8 mouse cellular contexts compared by ENCODE assay signal in the genomic region with DNA sequence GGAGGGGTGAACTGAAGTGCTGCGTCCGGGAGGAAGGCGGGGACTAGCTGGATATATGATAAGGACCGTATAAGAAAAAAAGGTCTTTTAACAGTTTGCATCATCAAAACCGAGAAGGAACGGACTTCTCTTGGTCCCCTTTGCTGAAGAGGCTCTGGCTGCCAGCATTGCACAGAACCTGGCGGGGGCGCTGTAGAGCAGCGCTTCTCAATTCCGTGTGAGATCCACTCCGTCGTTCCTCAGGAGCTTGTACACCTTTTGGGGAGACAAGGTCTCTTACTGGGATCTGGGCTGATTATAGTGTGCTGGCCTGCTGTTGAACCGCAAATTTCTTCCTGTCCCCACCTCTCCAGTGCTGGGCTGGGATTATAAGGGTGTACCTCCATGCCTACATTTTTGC. TPM values are rescaled to one million over a fixed set of nuclear protein-coding genes. Genes with fewer than 3 reads are reported as not detected.
DNase-seq lines count a peak whose midpoint lies in the region; ATAC-seq lines count a peak whose summit lies in the region.

No protein-coding gene starts in this region.

- H3K4me3 ChIP-seq in embryonic facial prominence, embryonic 10.5 days: 0 out of 2 replicates have a peak overlapping the region, but pooled peaks have one; percentile 16

- intact Hi-C loops in left cerebral cortex, postnatal 4 days (cut with DNase I): no loop called here
- intact Hi-C loops in left cerebral cortex, postnatal 10 days (cut with DNase I): loop anchor here (10.0 kb wide), 1 partner anchor 69 kb away; no protein-coding TSS in a partner anchor

- no peaks in the 10 kb centered on the region for H3K9me3 ChIP-seq in embryonic facial prominence, embryonic 10.5 days

- H3K27me3 ChIP-seq in embryonic facial prominence, embryonic 10.5 days (replicated peaks; ENCODE audit: low read depth, poor library complexity, severe bottlenecking): 0 out of 2 replicates have a peak, but pooled peaks cover 3% of the 10 kb centered on the region

- no peak overlapping the region for H3K27ac ChIP-seq in embryonic facial prominence, embryonic 10.5 days (replicated peaks)

- H3K36me3 ChIP-seq in embryonic facial prominence, embryonic 10.5 days (replicated peaks): no peaks in the 10 kb centered on the region

- peaks cover 17% of the 10 kb centered on the region for H3K4me1 ChIP-seq in embryonic facial prominence, embryonic 10.5 days

- DNase-seq in CD4-positive, CD25-positive, alpha-beta regulatory T cell, adult 2 months (ENCODE audit: low read depth, low spot score): peak; percentile 42
- DNase-seq in left cerebral cortex, postnatal 4 days: peak; percentile 32
- no peak for DNase-seq in left cerebral cortex, postnatal 10 days (ENCODE audit: extremely low spot score in 1 of 2, low spot score in 2 of 2)
- DNase-seq in embryonic facial prominence, embryonic 10.5 days (ENCODE audit: low spot score): peak; percentile 56
- peak; percentile 41 for DNase-seq in lung, postnatal 10 days
- no peak for DNase-seq in urinary bladder, postnatal 10 days (ENCODE audit: low spot score)
- DNase-seq in frontal cortex, postnatal 10 days (ENCODE audit: low spot score in 2 of 2): no peak

- ATAC-seq in CD4-positive, CD25-positive, alpha-beta regulatory T cell, adult 4 months: no peak

- WGBS in embryonic facial prominence, embryonic 10.5 days: 30% methylated on average over 13 of the region's 13 CpGs

RNA-seq across cellular contexts. Expression of gene Muc4, which starts 20.3 kb away (rescaled TPM):
- polyA plus RNA-seq in CD4-positive, CD25-positive, alpha-beta regulatory T cell, adult 4 months (2017; shearing (Covaris generic)): not detected
- not detected for total RNA-seq in left cerebral cortex, postnatal 4 days (2021)
- total RNA-seq in left cerebral cortex, postnatal 10 days (2021): not detected
- 0.26 and 0.29 TPM in 2 replicates for polyA plus RNA-seq in embryonic facial prominence, embryonic 10.5 days (2016; fragmentation: Nextera tagmentation; extraction: Ambion mirVana)

Comparison
In these comparisons a context has a peak if more than half of its experiments do, and no peak if none do; other contexts are left out.
1. DNase-seq: peak in CD4-positive, CD25-positive, alpha-beta regulatory T cell, adult 2 months (single experiment), left cerebral cortex, postnatal 4 days (single experiment), embryonic facial prominence, embryonic 10.5 days (single experiment) and lung, postnatal 10 days (single experiment); none in left cerebral cortex, postnatal 10 days (0 of 2), urinary bladder, postnatal 10 days (single experiment) and frontal cortex, postnatal 10 days (0 of 2).